Mouse (Mus musculus) frontal cortex, postnatal 10 days (tissue): Measurements from ENCODE around the gene Eepd1.

Experiments
- DNase-seq, 2 experiments: peaks; one replicate each; pipeline ENCODE4 v3.0.0; 2022; ENCODE audit warnings: low spot score in 2 of 2, mixed read lengths in 1 of 2

The Eepd1 gene

GRCm38 (mm10) chr9:25535487-25535886, 54.1 kb downstream of the Eepd1 start:
- DNase-seq = no peak

- DNase-seq = no peak
These were observed 58.1 kb downstream of the Eepd1 start for GRCm38 (mm10) chr9:25539461-25539860.

- no peak for DNase-seq
These were observed 60.0 kb downstream of the Eepd1 start for GRCm38 (mm10) chr9:25541355-25541754.

- DNase-seq = no peak
These were observed 63.9 kb downstream of the Eepd1 start for GRCm38 (mm10) chr9:25545212-25545611.

GRCm38 (mm10) chr9:25549130-25550060, 68.0 kb downstream of the Eepd1 start:
- DNase-seq = no peak

- no peak for DNase-seq
These were observed 68.8 kb downstream of the Eepd1 start for GRCm38 (mm10) chr9:25550196-25550595.

- no peak for DNase-seq
These were observed 71.2 kb downstream of the Eepd1 start for GRCm38 (mm10) chr9:25552532-25552931.

GRCm38 (mm10) chr9:25554246-25554803, 73.0 kb downstream of the Eepd1 start:
- DNase-seq = no peak

- no peak for DNase-seq
These were observed 73.9 kb downstream of the Eepd1 start for GRCm38 (mm10) chr9:25555261-25555660.

GRCm38 (mm10) chr9:25556008-25556407, 74.7 kb downstream of the Eepd1 start:
- DNase-seq = no peak

GRCm38 (mm10) chr9:25557378-25557777, 76.0 kb downstream of the Eepd1 start:
- no peak for DNase-seq

- DNase-seq = no peak
These were observed 77.5 kb downstream of the Eepd1 start for GRCm38 (mm10) chr9:25558834-25559233.

GRCm38 (mm10) chr9:25560016-25560758, 78.8 kb downstream of the Eepd1 start:
- DNase-seq = no peak

GRCm38 (mm10) chr9:25561143-25561542, 79.8 kb downstream of the Eepd1 start:
- no peak for DNase-seq

- DNase-seq = no peak
These were observed 82.5 kb downstream of the Eepd1 start for GRCm38 (mm10) chr9:25563806-25564205.

GRCm38 (mm10) chr9:25567071-25567470, 85.7 kb downstream of the Eepd1 start:
- DNase-seq = no peak

- DNase-seq = no peak
These were observed 87.4 kb downstream of the Eepd1 start for GRCm38 (mm10) chr9:25568783-25569182.

GRCm38 (mm10) chr9:25570011-25570410, 88.7 kb downstream of the Eepd1 start:
- no peak for DNase-seq

- no peak for DNase-seq
These were observed 89.1 kb downstream of the Eepd1 start for GRCm38 (mm10) chr9:25570436-25570835.

GRCm38 (mm10) chr9:25571381-25571780, 90.0 kb downstream of the Eepd1 start:
- no peak for DNase-seq

- no peak for DNase-seq
These were observed 92.4 kb downstream of the Eepd1 start for GRCm38 (mm10) chr9:25573753-25574152.

GRCm38 (mm10) chr9:25574186-25574585, 92.8 kb downstream of the Eepd1 start:
- DNase-seq = no peak
